Mouse (Mus musculus) kidney, adult 18-20 months (tissue): Measurements from ENCODE around the gene Strap.
"Not testable (repeated sequence)": the region's sequence is repeated elsewhere in the genome, so short reads cannot be mapped to it uniquely, and the experiment has no call there.

Source experiments
- DNase-seq: peaks from one replicate; pipeline ENCODE4 v3.0.0; 2021

The Strap gene

GRCm38 (mm10) chr6:137734846-137735609 lies at the start of gene Strap:
TSS of gene Strap (plus strand) at chr6:137735078.
- peak; percentile 92 for DNase-seq

GRCm38 (mm10) chr6:137687667-137688066 lies 47.2 kb upstream of the Strap start:
- DNase-seq, result no peak

GRCm38 (mm10) chr6:137688079-137688478 lies 46.8 kb upstream of the Strap start:
- DNase-seq, result no peak

GRCm38 (mm10) chr6:137688506-137689105 lies 46.3 kb upstream of the Strap start:
- no peak for DNase-seq

- DNase-seq, result no peak
Measured at GRCm38 (mm10) chr6:137690550-137691119, 44.2 kb upstream of the Strap start.

GRCm38 (mm10) chr6:137694310-137694709 lies 40.6 kb upstream of the Strap start:
- no peak for DNase-seq

GRCm38 (mm10) chr6:137695046-137695445 lies 39.8 kb upstream of the Strap start:
- no peak for DNase-seq

GRCm38 (mm10) chr6:137696445-137697204 lies 38.3 kb upstream of the Strap start:
- DNase-seq, result no peak

- no peak for DNase-seq
Measured at GRCm38 (mm10) chr6:137699434-137699833, 35.4 kb upstream of the Strap start.

- no peak for DNase-seq
Measured at GRCm38 (mm10) chr6:137702186-137702585, 32.7 kb upstream of the Strap start.

- DNase-seq, result no peak
Measured at GRCm38 (mm10) chr6:137702918-137703317, 32.0 kb upstream of the Strap start.

GRCm38 (mm10) chr6:137703431-137703830 lies 31.4 kb upstream of the Strap start:
- DNase-seq, result no peak

GRCm38 (mm10) chr6:137704300-137704939 lies 30.5 kb upstream of the Strap start:
- peak; percentile 13 for DNase-seq

GRCm38 (mm10) chr6:137706209-137706608 lies 28.7 kb upstream of the Strap start:
- DNase-seq, result no peak

GRCm38 (mm10) chr6:137708726-137709405 lies 26.0 kb upstream of the Strap start:
- not testable (repeated sequence) for DNase-seq

- DNase-seq, result no peak
Measured at GRCm38 (mm10) chr6:137710179-137711037, 24.5 kb upstream of the Strap start.

- no peak for DNase-seq
Measured at GRCm38 (mm10) chr6:137712654-137713309, 22.1 kb upstream of the Strap start.

- DNase-seq, result no peak
Measured at GRCm38 (mm10) chr6:137713310-137713664, 21.6 kb upstream of the Strap start.

- no peak for DNase-seq
Measured at GRCm38 (mm10) chr6:137716802-137717201, 18.1 kb upstream of the Strap start.

GRCm38 (mm10) chr6:137722220-137722931 lies 12.5 kb upstream of the Strap start:
- DNase-seq, result no peak
